Mouse (Mus musculus): ENCODE measurements around the gene Esp3. TPM values are rescaled to one million over a fixed set of nuclear protein-coding genes. Genes with fewer than 3 reads are reported as not detected.
"Not testable (repeated sequence)": the region's sequence is repeated elsewhere in the genome, so short reads cannot be mapped to it uniquely, and the experiment has no call there.

The Esp3 gene
- total RNA-seq (2021): not detected

DNA sequence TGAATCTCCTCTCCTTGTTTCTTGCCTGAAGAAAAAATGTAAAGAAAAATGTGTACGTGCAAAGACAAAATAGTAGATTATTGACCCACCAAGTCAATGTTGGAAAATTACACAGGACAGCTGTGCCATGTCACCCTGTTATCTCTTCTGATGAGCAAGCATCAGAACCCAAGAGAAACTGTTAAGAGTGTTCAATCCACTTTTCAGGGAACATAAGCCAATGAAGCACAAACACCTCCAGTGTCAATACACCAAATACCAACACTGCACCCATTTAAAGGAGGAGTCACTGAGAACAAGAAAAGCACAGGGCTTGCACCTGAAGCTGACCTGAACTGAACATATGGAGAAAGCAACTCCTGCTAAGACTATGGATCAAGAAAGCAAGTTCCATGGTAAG lies at the start of gene Esp3:
Gene Esp3 (plus strand): TSS at position 301 of the 400 bp plus-strand sequence.
- intact Hi-C loops (cut with DNase I): not testable (repeated sequence)

DNA sequence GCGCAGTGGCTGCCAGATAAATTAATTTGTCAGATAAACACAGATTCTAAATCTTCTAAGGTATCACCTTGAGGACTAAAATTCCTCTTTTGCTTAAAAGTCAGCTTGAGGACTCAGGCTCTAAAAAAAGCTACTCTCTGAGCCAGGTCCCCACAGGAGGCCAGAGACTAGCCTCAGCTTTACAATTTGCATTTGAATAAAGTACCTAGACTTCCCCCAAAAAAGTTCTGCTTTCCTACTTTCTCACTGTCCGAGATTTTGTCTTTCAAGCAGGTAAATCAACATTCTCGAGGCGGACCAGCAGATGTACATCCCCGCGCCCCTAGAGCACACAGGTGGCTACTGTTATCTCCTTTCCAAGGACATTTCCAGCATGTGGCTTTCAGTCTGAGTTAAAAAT lies 48.0 kb upstream of the Esp3 start:
- DNase-seq (ENCODE audit: extremely low spot score in 1 of 2, low spot score in 2 of 2); intact Hi-C loops (cut with DNase I): not testable (repeated sequence)

More for the DNA sequence above, at the start of gene Esp3:
- not testable (repeated sequence) for DNase-seq (ENCODE audit: extremely low spot score in 1 of 2, low spot score in 2 of 2)

DNA sequence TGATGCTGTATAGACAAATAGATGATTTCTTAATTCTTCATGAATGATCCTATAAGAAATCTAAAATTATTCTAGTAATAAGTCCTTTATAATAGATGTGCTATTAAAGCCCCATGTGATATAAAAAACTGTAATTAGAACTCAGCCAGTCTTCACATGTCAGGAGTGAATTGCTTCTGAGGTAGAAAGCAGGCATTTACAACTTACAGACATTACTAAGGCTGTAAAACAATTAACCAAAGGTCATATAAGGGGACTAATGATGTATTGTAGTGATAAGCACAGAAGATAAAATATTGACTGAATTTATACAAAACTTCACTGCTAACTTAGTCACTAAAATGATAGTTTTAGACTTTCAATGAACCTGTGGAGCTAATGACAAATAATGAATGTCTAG lies 40.6 kb upstream of the Esp3 start:
- intact Hi-C loops (cut with DNase I): no loop called here
- no peak for DNase-seq (ENCODE audit: extremely low spot score in 1 of 2, low spot score in 2 of 2)

DNA sequence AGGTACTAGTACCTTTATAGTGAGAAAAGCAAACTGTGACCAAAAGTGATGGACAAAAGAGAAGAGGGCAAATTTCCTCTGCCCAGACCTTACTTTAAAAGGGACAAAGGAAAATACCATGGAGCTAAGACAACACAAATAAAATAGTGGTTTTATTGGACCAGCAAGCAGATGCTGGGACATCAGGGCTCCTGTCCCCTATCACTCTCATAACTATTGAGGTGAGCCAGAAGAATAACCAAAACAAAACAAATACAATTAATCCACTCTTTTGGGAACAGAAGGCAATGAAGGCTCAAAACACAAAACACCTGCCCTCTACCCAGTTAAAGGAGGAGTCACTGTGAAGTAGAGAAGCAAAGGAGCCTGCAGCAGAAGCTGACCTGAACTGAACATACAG lies 33.6 kb upstream of the Esp3 start, which contains the start of gene Esp4:
Gene Esp4 (plus strand): TSS at position 301 of the 400 bp plus-strand sequence.
- no peak for DNase-seq (ENCODE audit: extremely low spot score in 1 of 2, low spot score in 2 of 2)
- intact Hi-C loops (cut with DNase I): no loop called here

DNA sequence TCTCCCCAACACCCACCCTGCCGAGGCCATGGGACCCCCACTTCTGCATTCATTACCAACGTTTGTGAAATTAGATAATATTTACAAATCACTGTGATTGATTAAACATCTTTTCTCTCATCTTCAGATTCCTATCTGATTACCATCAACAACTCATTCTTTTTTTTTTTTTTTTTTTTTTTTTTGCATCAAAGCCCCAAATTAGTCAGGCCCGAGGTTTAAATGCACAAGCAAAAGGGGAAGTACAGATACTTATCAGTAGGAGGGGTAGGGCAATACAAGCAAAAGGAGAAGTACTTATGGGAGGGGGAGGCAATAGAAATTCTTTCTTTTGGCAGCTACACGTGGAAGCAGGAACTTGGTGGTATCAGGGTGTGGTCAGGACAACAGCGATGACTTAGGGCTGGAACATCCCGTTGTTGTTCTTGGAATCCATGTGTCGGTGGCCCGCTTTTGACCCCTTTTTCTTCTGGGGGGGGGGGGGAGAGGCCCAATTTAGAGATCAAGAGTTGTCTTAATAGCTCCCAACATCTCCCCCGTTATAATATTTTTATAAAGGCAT lies 30.3 kb downstream of the Esp3 start:
- DNase-seq (ENCODE audit: extremely low spot score in 1 of 2, low spot score in 2 of 2); intact Hi-C loops (cut with DNase I): not testable (repeated sequence)

DNA sequence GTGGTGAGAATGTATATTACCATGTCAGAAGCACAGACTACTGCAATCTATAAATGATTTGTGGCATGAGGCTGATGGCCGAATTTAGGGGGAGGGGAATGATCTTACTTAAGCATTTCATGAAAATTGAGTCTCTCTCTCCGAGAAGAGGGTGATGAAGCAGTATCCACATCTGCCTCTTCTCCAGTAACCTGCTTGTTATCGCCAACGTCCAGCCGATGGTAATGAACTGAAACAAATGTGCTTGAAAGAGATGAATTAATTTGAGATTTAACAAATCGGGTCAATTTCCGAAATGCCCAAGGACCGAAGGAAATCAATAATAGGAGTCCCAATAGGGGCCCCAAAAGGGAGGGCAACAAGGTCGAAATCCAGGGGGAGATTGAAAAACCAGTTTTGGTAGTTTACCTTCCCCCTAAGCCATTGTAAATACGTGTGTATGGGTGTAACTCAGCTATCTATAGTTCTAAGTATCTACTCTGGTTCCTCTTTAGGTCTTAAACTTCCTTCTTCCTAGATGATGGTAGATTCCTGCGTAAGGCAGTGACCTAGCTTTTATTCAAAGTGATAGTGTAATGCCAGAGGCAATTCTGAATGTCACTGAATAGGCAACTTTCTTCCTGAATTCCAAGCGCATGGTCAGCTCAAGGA lies 31.4 kb downstream of the Esp3 start:
- intact Hi-C loops (cut with DNase I); DNase-seq (ENCODE audit: extremely low spot score in 1 of 2, low spot score in 2 of 2): not testable (repeated sequence)

Other genes starting within 250 kb of the Esp3 start
- gene Esp8, start 112.1 kb upstream of the Esp3 start, total RNA-seq (2021): not detected
- gene Esp6, start 70.6 kb upstream of the Esp3 start, total RNA-seq (2021): not detected
- gene Esp4, start 33.5 kb upstream of the Esp3 start, total RNA-seq (2021): not detected
- gene Esp1, start 95.0 kb downstream of the Esp3 start, total RNA-seq (2021): not detected
- not detected for gene Crisp2, start 174.9 kb downstream of the Esp3 start, total RNA-seq (2021)
- gene Rhag, start 179.1 kb downstream of the Esp3 start, total RNA-seq (2021): not detected
- gene 9130008F23Rik, start 248.5 kb downstream of the Esp3 start, total RNA-seq (2021): under 1 TPM; 0.43 to 0.56 TPM